Comparison of ENCODE assay signal across 9 mouse cellular contexts in the genomic region with DNA sequence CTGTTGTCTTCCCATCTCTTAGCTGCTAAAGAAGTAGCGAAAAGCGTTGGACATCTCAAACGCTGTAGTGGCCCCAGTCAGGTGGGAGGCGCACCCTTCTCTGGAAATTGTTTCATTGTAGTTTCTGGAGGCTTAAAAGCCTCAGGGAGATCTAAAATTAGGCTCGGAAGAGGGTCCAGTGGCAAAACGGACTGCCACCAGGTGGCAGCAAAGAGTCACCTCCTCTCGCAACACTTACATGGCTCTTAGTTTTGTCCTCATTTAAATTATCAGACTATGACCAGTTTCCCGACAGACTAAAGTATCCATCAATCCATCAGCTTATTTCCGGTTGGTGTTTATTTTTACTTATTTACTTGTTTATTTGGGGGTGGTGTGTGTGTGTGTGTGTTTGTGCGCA.
DNase-seq lines count a peak whose midpoint lies in the region; ATAC-seq and TF ChIP-seq lines count a peak whose summit lies in the region.
"Had no signal": no experiment of that assay in that cellular context is flagged by ENCODE, and none has a peak within 500 bp of the region (broad histone marks: within the 10 kb centered on the region; RNA-seq: fewer than 3 reads in every experiment).

No protein-coding gene starts in this region.

- ATAC-seq in heart, postnatal 0 days (ENCODE audit: insufficient read depth, low read depth), result no peak
- ATAC-seq in common myeloid progenitor, adult 5-6 weeks (replicated peaks; ENCODE audit: low read depth, poor library complexity, severe bottlenecking), result peak; percentile 83
- ATAC-seq in granulocyte monocyte progenitor cell, adult 5-6 weeks (replicated peaks; ENCODE audit: poor library complexity, severe bottlenecking), result peak; percentile 46; the same call in 1 of the 2 replicates
- ATAC-seq in megakaryocyte progenitor cell, adult 5-6 weeks (replicated peaks; ENCODE audit: poor library complexity), result peak; percentile 84

- DNase-seq in heart, postnatal 0 days (ENCODE audit: low spot score), result peak; percentile 40
- no peak for DNase-seq in heart, adult 11 months
- DNase-seq in adrenal gland, adult (ENCODE audit: inconsistent age in 2 of 2, low spot score in 1 of 2), result peak; percentile 42 to 80
- DNase-seq in layer of hippocampus, postnatal 25 days (ENCODE audit: extremely low spot score in 1 of 2, low spot score in 1 of 2), result peak; percentile 67 to 90
- peak; percentile 83 for DNase-seq in testis, postnatal 10 days (ENCODE audit: low spot score)

- H3K9ac ChIP-seq in heart, postnatal 0 days (replicated peaks; ENCODE audit: low read depth, low read length), result no peak overlapping the region

- H3K4me2 ChIP-seq in heart, postnatal 0 days (ENCODE audit: low read depth, low read length), result no peak overlapping the region

- H3K27ac ChIP-seq in heart, postnatal 0 days (ENCODE audit: low read depth), result no peak overlapping the region

- H3K9me3 ChIP-seq in heart, postnatal 0 days (replicated peaks; ENCODE audit: control insufficient read depth, low read length), result no peaks in the 10 kb centered on the region

- TF ChIP-seq EP300 in heart, postnatal 0 days (IDR thresholded peaks at IDR 0.05; ENCODE audit: low read depth), result no peak

- 24% methylated on average over 10 of the region's 10 CpGs for WGBS in heart, postnatal 0 days

- TF ChIP-seq CTCF in heart, postnatal 0 days (IDR thresholded peaks at IDR 0.05; ENCODE audit: low read depth), result peak; percentile 76

- H3K27me3 ChIP-seq in heart, postnatal 0 days (ENCODE audit: control insufficient read depth, insufficient read depth, low read length), result no peaks in the 10 kb centered on the region

- no peak overlapping the region for H3K4me3 ChIP-seq in heart, postnatal 0 days (ENCODE audit: low read depth, low read length)

- no peaks in the 10 kb centered on the region for H3K4me1 ChIP-seq in heart, postnatal 0 days (ENCODE audit: control insufficient read depth, insufficient read depth)

- H3K36me3 ChIP-seq in heart, postnatal 0 days (replicated peaks; ENCODE audit: control insufficient read depth, insufficient read depth, low read length), result no peaks in the 10 kb centered on the region
- H3K36me3 ChIP-seq: G1E had no signal
